Mouse (Mus musculus) forebrain, embryonic 11.5 days (tissue): ENCODE measurements around the gene Wdfy4. TPM values are rescaled to one million over a fixed set of nuclear protein-coding genes. Genes with fewer than 3 reads are reported as not detected.

ENCODE experiments used
- ATAC-seq: fragments of 200-750 bp; cut with Nextera tagmentation; replicated peaks from 2 replicates; pipeline ENCODE4 v1.8.0; 2017; ENCODE audit warnings: moderate TSS enrichment; ENCODE audit not compliant: low FRiP score
- DNase-seq: peaks from one replicate; pipeline ENCODE4 v3.0.0-alpha.2; 2017; ENCODE audit warnings: low spot score
- H3K27ac ChIP-seq: fragments of 300-500 bp; sonication (generic); 2 replicates; pipeline ENCODE4 v1.5.1; 2014; ENCODE audit warnings: low read depth, low read length
- H3K27me3 ChIP-seq: fragments of 300-500 bp; sonication (generic); 2 replicates; pipeline ENCODE4 v1.6.1; 2014; ENCODE audit warnings: mild to moderate bottlenecking, low read length, mixed read lengths; ENCODE audit not compliant: control insufficient read depth, insufficient read depth
- H3K36me3 ChIP-seq: fragments of 300-500 bp; sonication (generic); 2 replicates; pipeline ENCODE4 v1.6.1; 2014; ENCODE audit warnings: mild to moderate bottlenecking, low read length, moderate library complexity, mixed read lengths; ENCODE audit not compliant: control insufficient read depth, insufficient read depth
- H3K4me1 ChIP-seq: fragments of 300-500 bp; sonication (generic); replicated peaks from 2 replicates; pipeline ENCODE4 v1.6.1; 2014; ENCODE audit warnings: low read length, mixed read lengths; ENCODE audit not compliant: control insufficient read depth, insufficient read depth
- H3K4me2 ChIP-seq: fragments of 300-500 bp; sonication (generic); 2 replicates; pipeline ENCODE4 v1.6.1; 2014; ENCODE audit warnings: low read depth, mild to moderate bottlenecking, low read length, moderate library complexity, mixed read lengths; ENCODE audit not compliant: severe bottlenecking
- H3K4me3 ChIP-seq: fragments of 300-500 bp; sonication (generic); 2 replicates; pipeline ENCODE4 v1.5.1; 2014; ENCODE audit warnings: low read depth, low read length
- H3K9ac ChIP-seq: fragments of 300-500 bp; sonication (generic); 2 replicates; pipeline ENCODE4 v1.6.1; 2014; ENCODE audit warnings: low read length
- H3K9me3 ChIP-seq: fragments of 300-500 bp; sonication (generic); 2 replicates; pipeline ENCODE4 v1.6.1; 2016; ENCODE audit warnings: low read length, mixed read lengths; ENCODE audit not compliant: control insufficient read depth
- WGBS: fragments of 180-500 bp; shearing (Covaris S2); extraction: QIAGEN DNeasy Blood & Tissue Kit; methylation state at CpG from one replicate; pipeline ENCODE4 v1.1.7; 2014; 5-methylcytosine and 5-hydroxymethylcytosine counted together
- polyA plus RNA-seq: library from polyadenylated mRNA; unstranded; fragments of >200 nt; fragmentation: Nextera tagmentation; extraction: Ambion mirVana; gene quantifications from 2 replicates; pipeline ENCODE4 v1.2.1, GENCODE M21; 2014

The Wdfy4 gene
- polyA plus RNA-seq, 1 experiment from 2014 or later, result 0.15 TPM

- Histone ChIP-seq H3K9ac (no peak overlapping the region), H3K4me3 (no peak overlapping the region), H3K4me1 (no peaks in the 10 kb centered on the region), H3K4me2 (no peak overlapping the region), H3K9me3 (no peaks in the 10 kb centered on the region), H3K36me3 (no peaks in the 10 kb centered on the region), H3K27ac (no peak overlapping the region), H3K27me3 (no peaks in the 10 kb centered on the region)
- DNase-seq (no peak), ATAC-seq (no peak)
- WGBS, result 92% methylated on average over 3 of the region's 3 CpGs
These were observed 140.1 kb downstream of the Wdfy4 start for GRCm38 (mm10) chr14:33045217-33045616.

GRCm38 (mm10) chr14:33036811-33037210, 148.5 kb downstream of the Wdfy4 start:
- no peaks in the 10 kb centered on the region for H3K4me1 ChIP-seq
- DNase-seq, result no peak
- H3K9ac ChIP-seq, result no peak overlapping the region
- 43% methylated on average over 3 of the region's 3 CpGs for WGBS
- no peak overlapping the region for H3K4me2 ChIP-seq
- H3K9me3 ChIP-seq, result no peaks in the 10 kb centered on the region
- no peaks in the 10 kb centered on the region for H3K27me3 ChIP-seq
- H3K27ac ChIP-seq, result no peak overlapping the region
- H3K36me3 ChIP-seq, result no peaks in the 10 kb centered on the region
- ATAC-seq, result no peak
- H3K4me3 ChIP-seq, result no peak overlapping the region

- Histone ChIP-seq H3K36me3 (no peaks in the 10 kb centered on the region), H3K4me3 (no peak overlapping the region), H3K9ac (no peak overlapping the region), H3K27me3 (no peaks in the 10 kb centered on the region), H3K27ac (no peak overlapping the region), H3K4me1 (no peaks in the 10 kb centered on the region), H3K4me2 (no peak overlapping the region), H3K9me3 (no peaks in the 10 kb centered on the region)
- DNase-seq (no peak), ATAC-seq (no peak)
- WGBS, result 73% methylated on average over 5 of the region's 5 CpGs
These were observed 149.9 kb downstream of the Wdfy4 start for GRCm38 (mm10) chr14:33035386-33035785.

- H3K36me3 ChIP-seq, result no peaks in the 10 kb centered on the region
- H3K27ac ChIP-seq, result no peak overlapping the region
- no peaks in the 10 kb centered on the region for H3K27me3 ChIP-seq
- no peak overlapping the region for H3K4me3 ChIP-seq
- H3K4me2 ChIP-seq, result no peak overlapping the region
- H3K9me3 ChIP-seq, result no peaks in the 10 kb centered on the region
- WGBS, result 38% methylated on average over 6 of the region's 6 CpGs
- ATAC-seq (no peak), DNase-seq (peak; percentile 70)
- H3K9ac ChIP-seq, result no peak overlapping the region
- no peaks in the 10 kb centered on the region for H3K4me1 ChIP-seq
These were observed 151.9 kb downstream of the Wdfy4 start for GRCm38 (mm10) chr14:33033424-33033823.

DNA sequence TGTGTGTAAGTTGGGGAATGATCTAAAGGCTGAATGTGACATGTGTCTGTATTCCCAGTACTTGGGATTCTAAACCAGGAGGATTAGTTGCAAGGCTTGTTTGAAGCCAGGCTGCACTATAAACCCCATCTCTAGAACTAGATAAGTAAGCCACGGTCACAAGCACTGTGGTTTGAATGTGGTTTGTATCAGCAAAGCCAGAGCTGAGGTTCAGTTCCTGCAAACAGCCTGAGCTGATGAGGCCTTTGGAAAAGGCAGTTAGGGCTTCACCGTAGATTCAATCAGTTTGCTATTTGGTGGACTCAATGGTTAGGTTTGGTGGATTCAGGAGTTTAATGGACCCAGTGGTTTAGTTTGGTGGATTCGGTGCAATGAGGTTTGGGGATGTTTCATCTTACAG, 154.5 kb downstream of the Wdfy4 start:
- Histone ChIP-seq H3K4me1 (no peaks in the 10 kb centered on the region), H3K27me3 (no peaks in the 10 kb centered on the region), H3K27ac (no peak overlapping the region), H3K36me3 (no peaks in the 10 kb centered on the region), H3K4me2 (no peak overlapping the region), H3K9ac (no peak overlapping the region), H3K9me3 (no peaks in the 10 kb centered on the region), H3K4me3 (no peak overlapping the region)
- DNase-seq, result no peak
- WGBS, result 70% methylated on average over 3 of the region's 3 CpGs
- no peak for ATAC-seq

DNA sequence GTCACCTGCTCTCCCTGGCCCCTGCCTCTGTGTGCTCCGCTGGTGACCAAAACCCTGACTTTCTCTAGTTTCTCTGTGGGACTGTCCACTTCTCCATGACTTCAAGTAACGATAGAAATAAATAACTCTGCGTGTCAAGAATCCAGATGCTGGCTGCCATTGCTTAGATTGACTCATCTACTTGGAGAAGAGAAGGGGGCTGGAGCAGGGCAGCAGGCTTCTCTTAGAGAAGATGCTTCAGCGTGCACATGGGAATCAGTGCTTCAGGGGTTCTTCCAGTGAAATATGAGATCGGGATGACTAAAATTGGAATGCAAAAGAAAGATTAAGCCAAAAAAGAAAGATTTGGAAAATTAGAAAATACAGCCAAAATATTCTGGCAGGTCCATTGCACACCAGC, 165.7 kb downstream of the Wdfy4 start:
- ATAC-seq, result no peak
- WGBS, result 71% methylated on average over 5 of the region's 5 CpGs

DNA sequence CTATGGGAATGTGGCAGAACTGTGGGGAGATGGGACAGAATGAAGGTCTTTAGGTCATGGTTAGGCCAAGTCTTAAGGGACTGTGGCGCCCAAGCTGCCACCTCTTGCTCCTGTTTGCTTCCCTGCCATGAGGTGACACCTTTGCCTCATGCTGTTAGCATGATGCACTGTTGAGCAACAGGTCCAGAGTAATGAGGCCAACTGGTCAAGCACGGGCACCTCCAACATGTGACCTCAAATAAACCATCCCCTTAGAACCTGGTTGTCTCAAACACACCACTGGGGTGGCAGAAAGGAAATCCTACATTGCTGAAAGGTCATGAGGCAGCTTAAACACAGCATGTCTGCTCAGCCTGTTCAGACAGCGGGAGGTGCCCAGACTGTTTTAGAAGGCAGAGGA, 166.3 kb downstream of the Wdfy4 start:
- no peaks in the 10 kb centered on the region for H3K36me3 ChIP-seq
- no peak overlapping the region for H3K4me3 ChIP-seq
- H3K27ac ChIP-seq, result no peak overlapping the region
- no peaks in the 10 kb centered on the region for H3K27me3 ChIP-seq
- H3K9me3 ChIP-seq, result no peaks in the 10 kb centered on the region
- ATAC-seq (no peak), DNase-seq (no peak)
- 90% methylated on average over 3 of the region's 3 CpGs for WGBS
- H3K4me2 ChIP-seq, result no peak overlapping the region
- H3K9ac ChIP-seq, result no peak overlapping the region
- no peaks in the 10 kb centered on the region for H3K4me1 ChIP-seq

More for the DNA sequence above, 165.7 kb downstream of the Wdfy4 start:
- Histone ChIP-seq H3K4me2 (no peak overlapping the region), H3K9ac (no peak overlapping the region), H3K27me3 (no peaks in the 10 kb centered on the region), H3K4me1 (no peaks in the 10 kb centered on the region), H3K27ac (no peak overlapping the region), H3K36me3 (no peaks in the 10 kb centered on the region), H3K9me3 (no peaks in the 10 kb centered on the region), H3K4me3 (no peak overlapping the region)
- DNase-seq, result no peak

- H3K27ac ChIP-seq, result no peak overlapping the region
- no peak for ATAC-seq
- no peaks in the 10 kb centered on the region for H3K36me3 ChIP-seq
- H3K4me3 ChIP-seq, result no peak overlapping the region
- no peak overlapping the region for H3K9ac ChIP-seq
- H3K27me3 ChIP-seq, result no peaks in the 10 kb centered on the region
- 92% methylated on average over 1 of the region's 1 CpGs for whole genome bisulfite sequencing
- DNase-seq, result no peak
- H3K9me3 ChIP-seq, result no peaks in the 10 kb centered on the region; the same call in 1 of the 2 replicates
- no peaks in the 10 kb centered on the region for H3K4me1 ChIP-seq
- H3K4me2 ChIP-seq, result no peak overlapping the region
These were observed 177.7 kb downstream of the Wdfy4 start for GRCm38 (mm10) chr14:33007638-33008037.

GRCm38 (mm10) chr14:33005114-33005513, 180.2 kb downstream of the Wdfy4 start:
- peaks cover 3% of the 10 kb centered on the region; the same call in 1 of the 2 replicates for H3K4me1 ChIP-seq
- DNase-seq (no peak), ATAC-seq (no peak)
- no peak overlapping the region for H3K9ac ChIP-seq
- no peak overlapping the region for H3K27ac ChIP-seq
- H3K9me3 ChIP-seq, result no peaks in the 10 kb centered on the region; the same call in 1 of the 2 replicates
- H3K4me2 ChIP-seq, result no peak overlapping the region
- H3K27me3 ChIP-seq, result no peaks in the 10 kb centered on the region
- no peaks in the 10 kb centered on the region for H3K36me3 ChIP-seq
- H3K4me3 ChIP-seq, result no peak overlapping the region
- 97% methylated on average over 1 of the region's 1 CpGs for WGBS
